Mouse (Mus musculus) spleen, adult 18-20 months (tissue): ENCODE data around the gene Sult4a1.

Experiments
- DNase-seq, 2 experiments: peaks; one replicate each; pipeline ENCODE4 v3.0.0; 2022; ENCODE audit warnings: mixed read lengths in 2 of 2

Sult4a1 gene

DNA sequence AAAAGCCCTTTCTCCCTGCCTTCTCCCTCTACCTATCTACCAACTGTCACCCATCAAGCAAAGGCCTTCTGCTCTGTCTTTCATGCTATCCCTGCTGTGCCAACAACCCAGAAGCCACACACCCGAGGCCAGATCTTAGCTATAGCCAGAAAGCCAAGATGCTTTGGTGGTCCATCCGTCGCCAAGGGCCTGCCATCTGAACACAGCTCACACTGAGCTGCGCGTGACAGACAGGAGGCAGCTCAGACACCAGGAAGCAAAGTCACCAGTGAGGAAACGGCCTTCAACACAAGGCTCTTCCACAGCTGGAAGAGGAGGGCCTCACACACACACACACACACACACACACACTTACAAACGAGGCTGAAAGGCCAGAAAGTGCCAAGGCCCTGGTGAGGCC, 10.6 kb downstream of the Sult4a1 start:
- no peak for DNase-seq

DNA sequence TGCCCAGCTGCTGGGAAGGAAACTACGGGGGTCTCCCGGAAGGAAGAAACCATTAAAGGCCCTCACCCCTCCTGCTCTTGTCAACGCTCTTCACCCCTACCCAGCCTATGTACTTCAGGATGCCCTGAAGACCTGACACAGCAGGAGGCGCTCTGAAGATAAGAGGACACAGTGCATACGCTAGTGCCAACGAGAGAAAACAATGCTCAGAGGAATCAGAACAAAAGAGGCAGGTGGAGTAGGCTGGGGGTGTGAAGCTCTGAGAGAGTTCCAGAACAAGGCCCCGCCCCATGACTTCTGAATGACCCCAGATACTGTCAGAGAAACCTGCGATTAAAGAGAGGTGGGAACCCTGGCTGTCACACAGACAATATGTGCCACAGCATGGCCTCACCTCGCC, 18.8 kb downstream of the Sult4a1 start:
- no peak for DNase-seq

DNA sequence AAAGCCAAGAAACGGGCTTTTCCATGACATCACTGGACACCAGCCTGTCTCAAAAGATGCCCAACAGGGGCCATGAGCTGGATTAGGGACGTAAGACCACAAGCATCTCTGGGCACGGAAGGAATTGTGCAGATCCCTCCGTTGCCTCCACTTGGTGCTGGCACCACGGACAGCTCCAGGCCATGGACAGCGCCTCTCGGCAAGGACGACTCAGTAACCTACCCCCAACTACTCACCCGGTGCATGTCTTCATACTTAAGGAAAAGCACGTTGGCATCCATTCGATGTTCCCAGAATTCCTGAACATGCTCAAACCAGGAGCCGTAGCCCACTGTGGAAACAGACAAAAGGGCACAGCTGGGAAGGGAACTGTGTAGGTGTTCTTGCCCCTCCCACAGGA, 19.2 kb downstream of the Sult4a1 start:
- no peak for DNase-seq

DNA sequence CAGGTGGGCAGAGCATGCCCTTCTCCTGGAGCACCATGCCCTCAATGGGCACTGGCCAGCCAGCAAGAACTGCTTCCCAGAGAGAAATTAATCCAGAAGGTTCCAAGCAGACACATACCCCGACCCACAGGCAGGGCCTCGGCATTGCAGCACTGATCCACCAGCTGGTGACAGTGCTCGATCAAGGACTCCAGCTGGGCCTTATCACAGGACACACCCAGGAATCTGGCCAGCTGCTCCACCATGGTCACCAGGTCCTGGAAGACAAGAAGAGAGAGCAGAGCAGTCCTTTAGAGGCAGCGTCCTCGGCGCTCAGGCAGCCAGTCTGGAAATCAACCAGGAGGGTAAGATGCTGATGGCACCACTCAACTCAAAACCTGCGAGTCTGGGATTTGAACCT, 25.5 kb downstream of the Sult4a1 start:
- DNase-seq = no peak

DNA sequence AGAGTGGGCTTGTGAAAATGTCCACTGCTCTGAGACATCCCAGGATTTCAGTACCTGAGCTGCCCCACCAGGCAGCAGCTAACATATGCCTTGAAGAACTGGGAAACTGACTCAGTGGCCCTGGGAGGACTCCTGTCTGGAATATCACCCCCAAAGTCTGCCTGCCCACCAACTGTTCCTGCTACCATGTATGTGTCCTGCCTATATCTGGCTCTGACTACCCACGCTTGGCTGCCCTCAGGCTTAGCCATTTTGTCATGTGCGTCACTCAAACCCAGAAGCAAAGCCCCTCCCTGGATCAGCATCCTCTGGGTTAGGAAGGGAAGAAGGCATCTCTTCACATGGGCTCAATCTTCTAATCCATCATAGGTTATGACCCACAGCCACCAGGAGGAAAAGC, 26.0 kb downstream of the Sult4a1 start:
- no peak for DNase-seq

DNA sequence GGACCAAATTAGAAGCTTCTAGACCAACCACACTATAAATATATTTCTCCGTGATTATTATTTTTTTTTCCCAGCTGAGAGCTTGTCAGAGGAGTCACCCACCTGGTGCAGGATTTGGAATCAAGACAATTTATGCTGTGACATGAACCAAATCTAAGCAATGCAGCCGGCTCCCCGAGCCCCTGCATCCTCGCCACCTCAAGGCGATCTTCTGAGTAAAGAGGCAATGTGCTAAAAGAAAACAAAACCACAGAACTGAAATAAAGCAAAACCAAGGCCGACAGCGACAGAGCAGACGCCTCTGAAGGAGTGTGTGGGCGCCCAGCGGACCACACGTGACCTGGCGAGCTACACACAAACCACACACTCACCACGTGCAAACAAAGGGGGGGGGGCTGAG, 26.9 kb downstream of the Sult4a1 start:
- DNase-seq = no peak

DNA sequence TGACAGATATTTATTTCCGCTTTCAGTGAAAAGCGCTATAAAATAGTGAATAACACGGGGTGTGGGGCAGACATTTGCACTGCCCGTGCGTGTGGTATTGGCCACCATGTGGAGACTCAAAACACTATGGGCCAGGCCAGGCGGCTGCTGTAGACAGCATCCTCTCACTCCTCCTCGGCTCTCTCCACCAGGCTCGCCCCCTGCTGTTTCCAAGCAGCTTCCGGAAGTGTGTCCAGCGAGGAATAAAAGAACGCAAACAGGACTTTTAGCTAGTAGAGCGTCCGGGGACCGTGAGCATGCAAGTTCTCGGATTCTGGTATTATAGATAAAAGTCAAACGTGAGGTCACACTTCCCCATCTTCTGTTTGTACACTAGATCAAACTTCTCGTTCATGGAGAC, 28.4 kb downstream of the Sult4a1 start:
- no peak for DNase-seq

DNA sequence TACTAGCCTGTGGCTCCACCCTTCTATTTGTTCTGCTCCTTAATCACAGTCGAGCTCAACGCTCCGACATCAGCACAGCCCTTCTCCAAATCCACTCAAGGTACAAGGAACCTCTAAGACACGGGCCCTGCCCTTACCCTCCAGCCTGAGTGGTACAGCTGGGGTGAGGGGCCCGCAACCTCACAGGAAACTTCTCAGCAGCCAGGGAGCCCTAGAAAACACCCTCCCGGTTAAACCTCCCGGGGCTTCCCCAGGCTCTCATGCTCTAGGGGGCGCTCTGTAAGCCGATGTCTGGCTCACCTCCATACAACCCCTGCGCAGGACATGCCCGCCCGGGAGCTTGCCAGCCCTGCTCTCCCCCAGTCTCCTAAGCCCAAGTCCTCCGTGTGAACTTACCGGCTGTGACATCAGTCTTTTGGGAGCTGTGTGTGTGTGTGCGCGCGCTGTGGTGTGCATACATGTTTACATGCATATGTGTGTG, 30.8 kb downstream of the Sult4a1 start:
- no peak for DNase-seq

DNA sequence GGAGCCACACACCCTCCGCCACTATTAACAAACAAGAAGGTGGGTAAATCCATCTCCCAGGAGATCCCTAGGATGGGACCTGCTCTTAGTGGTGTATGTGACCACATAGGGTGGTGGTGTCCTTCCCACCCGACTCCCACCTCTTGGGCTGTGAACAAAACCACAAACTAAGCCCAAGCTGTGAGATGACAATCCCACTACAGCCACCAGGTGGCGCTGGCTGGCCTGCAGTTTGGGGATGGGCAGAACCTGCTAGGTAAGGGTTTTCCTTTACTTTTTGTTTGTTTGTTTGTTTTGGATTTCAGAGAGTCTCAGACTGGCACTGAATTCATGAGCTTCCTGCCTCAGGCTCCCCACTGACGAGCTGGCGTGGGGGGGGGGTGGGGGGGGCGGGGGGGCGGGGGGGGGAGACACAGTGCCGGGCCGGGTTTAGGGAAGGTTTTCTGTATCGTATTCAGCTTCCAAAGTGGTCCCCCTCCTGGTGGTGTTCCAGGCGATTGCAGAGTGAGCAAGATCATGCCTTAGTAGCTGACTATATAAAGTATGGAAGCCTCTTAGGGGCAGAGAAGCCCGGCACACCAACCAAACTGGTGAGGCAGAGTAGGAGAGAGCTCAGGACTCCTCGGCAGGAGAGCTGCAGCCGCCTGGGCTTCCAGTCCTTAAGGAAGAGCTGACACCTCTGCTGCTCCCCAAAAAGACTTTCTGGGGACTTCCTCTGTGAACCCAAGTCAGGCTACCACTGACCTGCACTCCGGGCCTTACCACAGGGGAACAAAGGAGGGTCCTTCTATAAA, 31.4 kb downstream of the Sult4a1 start:
- DNase-seq = peak in 1 of 2 experiments; percentile 51

DNA sequence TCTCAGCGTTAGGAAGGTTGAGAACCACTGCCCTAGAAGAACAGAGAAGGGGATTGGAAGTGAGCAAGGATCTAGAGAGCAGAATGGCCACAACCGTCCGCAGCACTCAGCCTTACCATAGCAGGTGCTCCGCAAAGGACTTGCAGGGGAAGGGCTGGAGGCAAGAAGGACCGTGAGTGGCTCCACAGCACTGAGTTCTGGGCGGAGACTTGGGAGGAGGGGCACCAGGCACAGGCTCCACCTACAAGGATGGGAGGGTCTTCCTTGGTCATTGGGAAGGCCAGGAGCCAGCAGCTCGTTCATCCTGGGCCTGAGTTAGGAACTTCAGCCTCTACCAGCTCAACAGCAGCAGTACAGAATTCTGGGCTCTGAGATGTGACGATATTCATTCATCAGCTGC, 32.5 kb downstream of the Sult4a1 start:
- DNase-seq = no peak

DNA sequence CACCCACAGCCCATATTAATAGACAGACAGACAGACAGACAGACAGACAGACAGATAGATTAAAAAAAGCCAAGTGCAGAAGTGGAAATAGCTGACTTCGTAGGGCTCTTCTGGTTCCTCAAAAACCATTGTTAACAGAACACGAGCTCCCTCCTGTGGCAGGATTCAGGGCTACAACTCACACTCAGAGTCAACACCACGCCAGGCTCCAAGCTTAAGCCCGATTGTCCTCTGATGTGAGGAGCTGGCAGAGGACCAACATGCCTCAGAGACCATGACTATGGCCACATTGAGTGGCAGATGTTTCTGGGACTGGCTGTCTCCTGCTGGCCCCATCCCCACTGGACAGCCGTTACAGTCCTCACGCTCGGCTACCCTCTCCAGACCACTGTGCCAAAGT, 33.3 kb downstream of the Sult4a1 start:
- peak in 1 of 2 experiments; percentile 40 for DNase-seq

DNA sequence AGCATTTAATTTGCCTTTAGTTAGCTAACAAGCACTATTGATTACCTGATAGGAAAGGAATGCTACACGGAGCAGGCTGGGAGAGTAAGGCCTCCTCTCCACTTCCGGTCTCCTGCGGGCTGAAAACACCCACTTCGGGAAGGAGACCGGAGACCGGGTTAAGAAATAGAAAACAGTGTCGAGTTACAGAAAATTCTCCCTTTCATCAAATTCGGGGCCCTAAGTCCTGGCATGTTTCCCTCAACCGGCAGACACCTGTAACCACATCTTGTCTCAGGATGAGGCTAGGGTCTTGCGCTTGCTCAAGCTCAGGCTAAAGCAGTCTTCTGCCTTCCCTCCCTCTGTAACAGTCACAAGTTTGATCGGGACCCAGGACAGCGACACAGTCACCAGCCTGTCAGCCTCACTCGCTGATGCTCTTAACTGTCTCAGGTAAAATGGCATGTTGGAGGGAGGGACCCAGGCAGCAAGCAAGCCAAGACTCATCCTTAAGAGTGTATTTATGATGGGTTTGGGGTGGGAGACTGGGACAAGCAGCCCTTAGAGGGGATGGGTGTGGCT, 35.4 kb downstream of the Sult4a1 start:
- DNase-seq = no peak

DNA sequence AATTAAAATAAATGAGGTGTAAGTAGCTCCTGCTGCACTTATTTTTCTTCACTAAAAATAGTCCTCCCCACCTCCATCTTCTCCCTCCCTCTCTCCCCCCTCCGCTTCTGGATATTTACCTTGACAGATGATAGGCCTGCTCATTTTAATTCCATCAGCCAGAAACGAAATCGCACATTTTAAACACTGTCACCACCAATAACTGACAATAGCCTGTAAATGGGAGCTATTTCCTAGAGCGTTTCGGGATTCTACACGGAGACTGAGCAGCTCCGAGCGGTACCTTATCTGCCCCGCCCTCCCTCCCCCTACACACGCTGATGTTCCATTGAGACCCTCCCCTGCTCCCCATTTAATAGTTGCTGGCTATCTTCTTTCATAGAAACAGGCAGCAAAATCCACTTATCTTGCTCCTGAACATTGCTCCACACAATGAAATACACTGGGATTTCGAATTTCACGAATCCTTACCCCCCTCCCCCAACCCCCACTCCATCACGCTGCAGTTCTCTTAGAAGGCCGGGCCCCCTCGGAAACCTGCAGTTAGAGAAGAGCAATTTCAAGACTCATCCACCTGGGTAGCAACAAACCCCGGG, 36.0 kb downstream of the Sult4a1 start:
- DNase-seq = no peak

DNA sequence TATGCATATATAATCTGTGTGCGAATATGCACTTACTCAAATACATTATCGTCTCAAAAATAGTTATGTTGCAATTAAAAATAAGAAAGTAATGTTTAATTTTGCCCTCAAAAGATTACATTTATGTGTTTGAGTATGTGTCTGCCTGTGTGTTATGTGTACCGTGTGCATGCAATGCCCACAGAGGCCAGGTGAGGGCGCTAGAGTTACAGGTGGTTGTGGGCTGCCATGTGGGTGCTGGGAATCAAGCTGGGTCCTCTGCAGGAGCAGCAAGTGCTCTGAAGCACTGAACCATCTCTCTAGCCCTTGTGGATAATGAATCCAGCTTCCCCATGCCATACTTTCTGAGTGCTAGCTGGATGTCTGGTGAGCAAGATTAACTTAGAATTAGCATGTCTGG, 39.9 kb downstream of the Sult4a1 start:
- no peak for DNase-seq

DNA sequence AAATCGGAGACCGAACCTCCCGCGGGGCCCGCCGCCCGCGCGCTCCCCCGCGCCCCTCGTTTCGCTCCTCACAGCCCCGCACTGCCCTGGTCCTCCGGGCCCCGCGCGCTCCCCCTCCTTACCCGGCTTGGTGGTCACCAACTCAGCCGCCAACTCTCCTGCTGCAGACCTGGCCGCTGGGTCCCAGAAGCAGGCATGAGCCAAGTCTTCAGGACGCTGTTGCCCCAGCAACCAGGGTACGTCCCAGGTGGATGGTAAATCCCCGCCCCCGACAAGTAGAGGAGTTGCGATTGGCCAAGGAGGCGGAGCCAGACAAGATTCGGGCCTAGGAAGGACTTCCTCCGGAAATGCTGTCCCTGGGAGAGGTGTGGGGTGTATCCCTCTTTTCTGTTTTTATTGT, 40.4 kb downstream of the Sult4a1 start, which contains the start of gene Efcab6:
Gene Efcab6 (minus strand): TSS at position 240 of the 400 bp plus-strand sequence.
- no peak for DNase-seq

DNA sequence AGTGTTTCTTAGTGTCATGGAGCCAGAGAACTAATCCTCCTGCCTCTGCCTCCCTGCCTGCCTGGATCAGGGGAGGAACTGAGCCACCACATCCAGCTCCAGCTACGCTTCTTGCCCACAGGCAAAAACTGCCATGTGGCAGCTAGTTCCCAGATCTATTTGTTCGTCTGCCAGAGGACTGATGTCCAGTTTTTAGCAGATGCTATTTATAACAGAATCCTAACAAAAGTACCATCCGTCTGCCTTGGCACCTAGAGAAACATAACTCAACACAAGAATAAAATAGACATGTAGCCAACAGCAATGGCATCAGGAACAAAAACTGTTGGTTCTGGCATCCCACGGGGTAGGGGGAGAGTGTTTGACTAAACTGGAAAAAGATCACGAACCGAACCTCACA, 46.7 kb downstream of the Sult4a1 start:
- DNase-seq = no peak

DNA sequence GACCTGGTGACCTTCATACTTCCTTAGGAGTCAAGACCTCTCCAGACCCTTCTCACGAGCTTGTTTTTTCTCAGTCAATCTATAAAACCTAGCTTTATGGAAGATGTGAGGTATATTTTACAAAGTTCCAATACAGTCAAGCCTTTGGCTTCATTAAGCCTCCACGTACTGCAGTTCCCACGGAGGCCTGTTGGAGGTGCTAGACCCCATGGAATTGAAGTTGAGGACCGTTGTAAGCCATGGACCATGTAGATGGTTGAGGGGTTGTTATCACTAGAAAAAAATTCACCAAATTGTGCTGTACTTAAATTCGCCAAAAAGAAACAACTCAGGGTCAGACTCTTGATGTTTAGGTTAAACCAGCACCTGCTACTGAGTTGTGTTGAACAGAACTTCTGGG, 49.5 kb downstream of the Sult4a1 start:
- DNase-seq = no peak

DNA sequence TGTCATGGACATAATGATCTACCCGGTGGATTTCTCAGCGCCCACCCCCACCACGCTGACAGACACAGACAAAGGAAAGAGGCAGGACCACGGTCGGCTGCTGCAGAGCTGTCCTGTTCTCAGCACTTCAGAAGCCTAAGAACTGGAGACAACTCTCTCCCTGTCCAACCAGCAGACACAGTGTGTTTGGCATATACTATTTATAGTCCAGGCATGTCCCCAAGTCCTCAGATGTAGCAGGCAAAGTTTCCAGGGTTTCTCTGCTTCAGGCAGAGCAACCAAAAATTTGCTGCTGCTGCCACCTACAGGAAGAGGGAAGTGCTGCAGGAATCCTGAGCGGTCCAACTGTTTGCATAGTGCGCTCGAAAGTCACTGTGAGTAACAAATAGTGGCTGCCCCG, 51.7 kb downstream of the Sult4a1 start:
- peak in 1 of 2 experiments; percentile 34 for DNase-seq

DNA sequence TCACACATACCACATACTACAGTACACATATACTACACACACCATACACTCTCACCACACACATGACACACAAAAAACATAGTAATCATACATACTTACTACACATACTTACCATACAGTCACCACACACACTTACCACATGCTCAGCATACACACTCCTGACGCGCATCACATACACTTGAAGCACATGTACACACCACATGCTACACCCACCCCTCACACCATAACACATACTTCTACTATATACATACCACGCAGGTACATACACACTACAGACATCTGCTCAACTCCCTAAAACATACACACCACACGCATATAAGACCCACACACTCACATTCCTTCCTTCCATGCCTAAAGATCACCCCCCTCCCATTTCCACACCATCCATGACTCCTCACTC, 52.3 kb downstream of the Sult4a1 start:
- DNase-seq = no peak

DNA sequence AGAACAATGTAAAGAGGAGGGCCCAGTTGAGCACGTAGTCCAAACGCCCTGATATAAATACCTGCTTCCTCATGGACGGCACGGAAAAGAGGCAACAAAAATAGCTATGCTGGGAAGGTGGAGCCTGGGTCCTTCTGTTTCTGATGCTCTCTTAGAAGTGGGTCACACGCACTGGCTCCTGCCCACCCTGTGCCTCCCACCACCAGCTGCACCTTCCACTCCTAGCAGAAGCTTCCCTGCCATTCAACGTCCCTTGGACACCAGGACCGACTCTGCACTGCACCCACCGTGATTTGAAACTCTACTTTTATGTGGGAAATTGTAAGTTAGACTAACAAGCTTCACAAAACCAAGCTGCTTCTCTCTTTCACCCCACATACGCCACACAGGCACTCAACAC, 53.2 kb downstream of the Sult4a1 start:
- DNase-seq = no peak

DNA sequence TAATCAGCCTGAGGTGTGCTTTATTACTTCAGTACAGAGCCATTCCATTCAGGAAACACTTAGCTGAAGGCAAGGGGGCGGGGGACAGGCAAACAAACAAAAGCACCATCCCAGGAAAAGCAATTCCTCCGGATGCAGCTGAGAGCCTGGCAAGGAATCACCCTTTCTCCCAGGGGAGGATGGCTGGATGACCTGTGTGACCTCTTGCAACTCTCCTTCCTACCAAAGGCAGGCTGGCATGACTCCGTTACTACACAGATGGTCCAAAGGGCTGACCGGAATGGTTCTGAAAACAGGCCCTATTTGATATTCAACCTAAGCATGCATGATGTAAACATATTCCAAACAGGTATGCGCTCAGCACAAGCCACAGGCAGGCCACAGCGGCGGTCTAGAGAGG, 56.0 kb downstream of the Sult4a1 start:
- no peak for DNase-seq

DNA sequence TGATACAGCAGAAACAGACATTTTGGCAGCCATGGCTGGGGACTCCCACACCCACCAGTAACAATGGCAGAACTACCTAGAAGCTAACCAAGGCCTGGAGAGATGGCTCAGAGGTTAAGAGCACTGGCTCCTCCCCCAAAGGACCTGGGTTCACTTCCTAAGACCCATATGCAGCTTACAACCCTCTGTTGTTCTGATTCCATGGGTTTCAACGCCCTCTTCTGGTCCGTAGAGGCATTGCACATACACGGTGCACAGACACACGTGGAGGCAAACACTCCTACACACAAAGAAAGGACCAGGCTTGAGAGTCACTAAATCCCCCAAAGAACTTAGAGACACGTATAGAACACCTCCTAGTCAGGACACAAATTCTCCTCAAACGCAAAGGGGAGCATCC, 60.0 kb downstream of the Sult4a1 start:
- DNase-seq = no peak

DNA sequence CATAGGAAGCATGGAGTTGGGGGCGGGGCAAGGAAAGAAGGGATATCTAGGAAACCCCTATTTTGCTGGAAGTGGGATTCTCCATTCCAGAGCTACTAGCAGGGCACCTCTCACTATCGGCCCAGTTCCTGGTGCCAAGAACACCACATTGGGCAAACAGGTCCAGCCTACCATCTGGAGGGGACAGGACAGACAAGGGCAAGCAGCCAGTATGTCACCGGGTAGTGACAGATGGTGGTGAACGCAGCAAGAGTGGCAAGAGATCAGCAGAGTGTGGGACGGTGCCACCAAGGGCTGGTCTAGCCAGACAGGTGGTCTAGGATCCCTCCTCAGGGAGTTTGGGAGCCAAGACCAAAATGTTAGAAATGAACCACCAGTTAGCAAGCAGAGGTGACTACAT, 68.5 kb downstream of the Sult4a1 start:
- no peak for DNase-seq
